Mouse (Mus musculus): ENCODE measurements at regions not wholly inside any gene's neighbourhood (a gene's known extent, or its start where the extent isn't known, plus 50 kb on each side); places are given as distances from the start of the nearest gene placed in this dataset.

DNA sequence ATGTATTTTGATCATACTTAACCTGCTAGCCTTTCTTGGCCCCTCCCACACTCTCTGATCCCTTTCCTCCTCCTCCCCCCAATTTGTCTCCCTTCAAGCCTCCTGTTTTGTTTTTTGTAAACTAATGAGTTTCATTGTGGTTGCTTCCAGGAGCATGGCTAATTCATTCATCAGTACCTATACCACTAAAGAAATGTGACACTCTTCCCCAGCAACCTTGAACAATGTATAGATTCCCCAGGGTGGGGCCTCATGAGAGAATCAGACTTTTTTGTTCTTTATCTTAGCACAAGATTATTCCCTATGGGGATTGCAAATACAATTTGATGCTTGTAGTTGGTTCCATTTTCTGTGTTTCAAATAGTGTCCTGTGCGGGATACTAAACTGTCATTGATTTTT lies 58.8 kb upstream of the Snx7 start:
- TF ChIP-seq CTCF (IDR thresholded peaks at IDR 0.05; ENCODE audit: low read depth) (no peak), EP300 (IDR thresholded peaks at IDR 0.05; ENCODE audit: low read depth) (no peak)

Data from liver, embryonic 14.5 days (tissue).